Mouse (Mus musculus): ENCODE measurements at regions not wholly inside any gene's neighbourhood (a gene's known extent, or its start where the extent isn't known, plus 50 kb on each side); places are given as distances from the start of the nearest gene placed in this dataset.
A peak's percentile ranks its signal among the peaks of the same experiment; 100 is the strongest.

DNA sequence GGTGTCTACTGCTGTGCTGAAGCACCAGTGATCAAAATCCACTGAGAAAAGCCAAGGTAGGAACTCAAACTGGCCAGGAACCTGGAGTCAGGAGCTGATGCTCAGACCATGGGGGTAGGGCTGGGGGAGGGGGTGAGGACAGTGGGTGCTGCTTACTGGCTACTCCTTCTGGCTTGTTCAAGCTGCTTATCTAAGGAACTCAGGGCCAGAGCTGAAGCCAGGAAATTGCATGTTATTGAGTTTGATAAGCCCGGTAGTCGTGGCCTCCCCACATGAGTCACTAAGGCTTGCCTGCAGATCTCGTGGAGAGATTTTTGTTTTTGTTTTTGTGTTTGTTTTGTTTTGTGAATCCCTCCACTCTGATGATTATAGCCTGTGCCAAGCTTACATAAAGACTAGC is 65.9 kb downstream of the Tmem215 start:
- TF ChIP-seq EP300 (IDR thresholded peaks at IDR 0.05; ENCODE audit: low read depth in 1 of 2, low read length in 2 of 2) = peak; percentile 59 to 66
- TF ChIP-seq E2F4 (IDR thresholded peaks at IDR 0.05; ENCODE audit: borderline replicate concordance, low read depth, low read length) = no peak
- TF ChIP-seq ELF1 (IDR thresholded peaks at IDR 0.05; ENCODE audit: low read depth, low read length) = no peak
- TF ChIP-seq MEF2A (IDR thresholded peaks at IDR 0.05; ENCODE audit: extremely low read depth, insufficient replicate concordance, low read depth, low read length, poor library complexity, severe bottlenecking) = no peak
- TF ChIP-seq POLR2AphosphoS5 (IDR thresholded peaks at IDR 0.05; ENCODE audit: borderline replicate concordance, low read depth, low read length) = no peak
- TF ChIP-seq ZNF384 (IDR thresholded peaks at IDR 0.05; ENCODE audit: low read depth, low read length) = no peak
- TF ChIP-seq POLR2A (IDR thresholded peaks at IDR 0.05; ENCODE audit: control insufficient read depth in 1 of 2, insufficient read depth in 1 of 2, low read depth in 1 of 2, low read length in 2 of 2, poor library complexity in 1 of 2) = no peak
- TF ChIP-seq CTCF (IDR thresholded peaks at IDR 0.05 in 2 of 3, conservative IDR thresholded peaks at IDR 0.05 in 1 of 3; ENCODE audit: control insufficient read depth in 1 of 3, insufficient read depth in 1 of 3, low read depth in 2 of 3, low read length in 3 of 3, poor library complexity in 1 of 3, severe bottlenecking in 1 of 3) = no peak
- no peak for TF ChIP-seq MAFK (IDR thresholded peaks at IDR 0.05; ENCODE audit: borderline replicate concordance, low read depth, low read length)
- TF ChIP-seq ZKSCAN1 (IDR thresholded peaks at IDR 0.05; ENCODE audit: low read depth, low read length) = no peak
- TF ChIP-seq POLR2AphosphoS2 (IDR thresholded peaks at IDR 0.05; ENCODE audit: low read length) = no peak
- no peak for TF ChIP-seq MYB (IDR thresholded peaks at IDR 0.05; ENCODE audit: low read depth, low read length)
